Mouse (Mus musculus) effector memory CD4-positive, alpha-beta T cell, adult 5 months (primary cell): ENCODE results near the gene Btbd35f8. TPM values are rescaled to one million over a fixed set of nuclear protein-coding genes. Genes with fewer than 3 reads are reported as not detected.

ENCODE experiments used
- polyA plus RNA-seq: library from polyadenylated mRNA; unstranded; fragments of 100-300 nt; shearing (Covaris generic); gene quantifications from one replicate; pipeline ENCODE4 v1.2.1, GENCODE M21; 2017

The Btbd35f8 gene
- not detected for polyA plus RNA-seq

DNA sequence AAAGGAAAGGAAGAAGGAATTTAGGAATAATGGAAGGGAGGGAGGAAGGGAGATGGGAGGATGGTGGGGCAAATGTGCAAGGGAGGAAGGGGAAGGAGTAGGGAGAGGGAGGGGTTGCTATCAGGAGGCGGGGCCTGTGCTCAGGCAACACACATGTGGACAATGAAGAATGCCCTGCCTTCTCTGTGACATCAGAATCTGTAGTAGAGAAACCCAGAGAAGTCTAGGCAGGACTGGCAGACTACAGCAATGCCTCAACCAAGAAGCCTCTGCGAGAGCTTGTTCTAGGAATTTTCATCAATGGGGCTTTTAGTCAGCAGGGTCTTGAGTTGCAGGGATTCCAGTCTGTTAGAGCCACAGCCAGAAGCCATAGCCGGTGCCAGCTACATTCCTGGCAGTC lies at the start of gene Btbd35f8:
Btbd35f8 (plus strand) TSS at position 301 of the 400 bp plus-strand sequence.

Other genes starting within 250 kb of the Btbd35f8 start
- gene Spin2g, start 211.8 kb upstream of the Btbd35f8 start, polyA plus RNA-seq: not detected